Mouse (Mus musculus): Measurements from ENCODE around the gene Erbin.

- TF ChIP-seq POLR2A (IDR thresholded peaks at IDR 0.05; ENCODE audit: borderline replicate concordance, low read depth, low read length), result no peak
- no peak for TF ChIP-seq CTCF (IDR thresholded peaks at IDR 0.05; ENCODE audit: low read depth, low read length)
Measured at GRCm38 (mm10) chr13:103890038-103890437, 30.3 kb downstream of the Erbin start.
